Mouse (Mus musculus) limb, embryonic 11.5 days (tissue): Measurements from ENCODE around the gene Mum1. TPM values are rescaled to one million over a fixed set of nuclear protein-coding genes. Genes with fewer than 3 reads are reported as not detected.
A peak's percentile ranks its signal among the peaks of the same experiment; 100 is the strongest.

ENCODE experiments used
- ATAC-seq: fragments of 200-750 bp; cut with Nextera tagmentation; 2 replicates; pipeline ENCODE4 v1.8.0; 2017; ENCODE audit warnings: low read depth; ENCODE audit not compliant: insufficient number of reproducible peaks, low FRiP score, low TSS enrichment
- DNase-seq: peaks from one replicate; pipeline ENCODE4 v3.0.0-alpha.2; 2015; ENCODE audit warnings: low spot score
- H3K27ac ChIP-seq: fragments of 300-500 bp; sonication (generic); replicated peaks from 2 replicates; pipeline ENCODE4 v1.5.1; 2014; ENCODE audit warnings: low read depth, mild to moderate bottlenecking, low read length
- H3K27me3 ChIP-seq: fragments of 300-500 bp; sonication (generic); 2 replicates; pipeline ENCODE4 v1.6.1; 2014; ENCODE audit warnings: mild to moderate bottlenecking, low read length, mixed read lengths; ENCODE audit not compliant: control insufficient read depth, insufficient read depth
- H3K36me3 ChIP-seq: fragments of 300-500 bp; sonication (generic); 2 replicates; pipeline ENCODE4 v1.6.1; 2014; ENCODE audit warnings: mild to moderate bottlenecking, low read length, moderate library complexity, mixed read lengths; ENCODE audit not compliant: control insufficient read depth, insufficient read depth
- H3K4me1 ChIP-seq: fragments of 300-500 bp; sonication (generic); 2 replicates; pipeline ENCODE4 v1.6.1; 2014; ENCODE audit warnings: low read length, mixed read lengths; ENCODE audit not compliant: control insufficient read depth, insufficient read depth
- H3K4me2 ChIP-seq: fragments of 300-500 bp; sonication (generic); 2 replicates; pipeline ENCODE4 v1.6.1; 2014; ENCODE audit warnings: low read depth, mild to moderate bottlenecking, moderate library complexity; ENCODE audit not compliant: severe bottlenecking
- H3K4me3 ChIP-seq: fragments of 300-500 bp; sonication (generic); 2 replicates; pipeline ENCODE4 v1.5.1; 2014; ENCODE audit warnings: low read depth, low read length
- H3K9ac ChIP-seq: fragments of 300-500 bp; sonication (generic); 2 replicates; pipeline ENCODE4 v1.6.1; 2014; ENCODE audit warnings: mild to moderate bottlenecking, low read length
- H3K9me3 ChIP-seq: fragments of 300-500 bp; sonication (generic); 2 replicates; pipeline ENCODE4 v1.6.1; 2016; ENCODE audit warnings: low read length; ENCODE audit not compliant: control insufficient read depth
- WGBS: fragments of 180-500 bp; shearing (Covaris S2); extraction: QIAGEN DNeasy Blood & Tissue Kit; methylation state at CpG from one replicate; pipeline ENCODE4 v1.1.7; 2014; 5-methylcytosine and 5-hydroxymethylcytosine counted together
- microRNA-seq: library from miRNA; unstranded; fragments of <30 nt; microRNA quantifications from one replicate; pipeline ENCODE4, GENCODE M21; 2016
- polyA plus RNA-seq: library from polyadenylated mRNA; unstranded; fragments of >200 nt; fragmentation: Nextera tagmentation; extraction: Ambion mirVana; gene quantifications from 2 replicates; pipeline ENCODE4 v1.2.1, GENCODE M21; 2014

Mum1 gene
- polyA plus RNA-seq, 1 experiment from 2014 or later: 87.1 TPM

DNA sequence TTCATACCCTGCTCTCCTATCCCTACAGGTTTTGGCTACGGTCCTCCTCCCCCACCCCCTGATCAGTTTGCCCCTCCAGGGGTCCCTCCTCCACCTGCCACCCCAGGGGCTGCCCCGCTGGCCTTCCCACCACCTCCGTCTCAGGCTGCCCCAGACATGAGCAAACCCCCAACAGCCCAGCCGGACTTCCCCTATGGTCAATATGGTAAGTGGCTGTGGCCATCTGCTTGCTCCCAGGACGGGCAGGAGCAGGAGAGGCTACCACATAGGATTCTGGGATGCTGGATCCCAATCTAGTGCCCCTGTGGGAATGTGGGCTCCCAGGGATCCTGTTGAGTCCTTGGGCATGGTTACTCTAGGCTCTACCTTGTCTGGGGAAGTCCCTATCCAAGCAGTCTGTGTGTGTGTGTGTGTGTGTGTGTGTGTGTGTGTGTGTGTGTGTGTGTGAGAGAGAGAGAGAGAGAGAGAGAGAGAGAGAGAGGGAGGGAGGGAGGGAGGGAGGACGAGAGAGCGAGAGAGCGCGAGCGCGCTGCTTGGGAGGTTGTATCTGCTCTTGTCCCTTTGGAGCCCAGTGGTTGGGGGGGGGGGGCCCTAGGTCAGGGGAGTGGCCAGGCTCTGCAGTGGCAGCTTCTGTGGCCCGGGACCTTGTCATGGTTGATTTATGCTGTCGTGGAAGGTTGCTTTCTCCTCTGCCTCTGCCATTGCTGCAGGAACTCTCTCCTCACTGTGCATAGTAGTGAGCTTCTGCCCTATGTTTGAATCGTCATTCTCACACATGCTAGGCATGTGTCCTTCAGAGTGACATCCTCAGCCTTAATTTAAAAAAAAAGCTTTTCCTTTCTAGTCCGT, 59.2 kb downstream of the Mum1 start:
- peaks cover 31% of the 10 kb centered on the region for H3K36me3 ChIP-seq
- DNase-seq (no peak), ATAC-seq (no peak)
- H3K9me3 ChIP-seq: no peaks in the 10 kb centered on the region
- 83% methylated on average over 13 of the region's 15 CpGs for WGBS
- H3K27ac ChIP-seq: no peak overlapping the region
- no peak overlapping the region for H3K4me3 ChIP-seq
- no peaks in the 10 kb centered on the region for H3K4me1 ChIP-seq
- no peak overlapping the region for H3K9ac ChIP-seq
- H3K4me2 ChIP-seq: no peak overlapping the region
- no peaks in the 10 kb centered on the region for H3K27me3 ChIP-seq

DNA sequence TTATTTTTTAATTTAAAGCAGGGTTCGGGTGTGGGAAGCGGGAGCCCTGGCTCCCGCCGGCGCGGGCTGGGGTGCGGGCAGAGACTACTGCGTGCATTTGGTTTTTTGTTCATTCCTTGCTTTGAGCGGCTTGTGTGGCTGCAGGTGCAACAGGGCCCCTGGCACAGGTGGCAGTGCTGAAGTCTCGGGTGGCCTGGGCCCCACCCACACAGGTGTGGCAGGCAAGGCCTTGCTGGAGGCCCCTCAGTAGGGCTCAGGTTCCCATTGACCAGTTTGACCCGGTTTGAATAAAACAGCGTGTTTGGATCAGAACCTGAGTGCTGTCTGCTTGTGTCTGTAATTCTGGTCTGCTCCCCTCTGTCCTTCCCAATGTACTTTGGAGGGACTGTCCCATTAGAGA, 61.9 kb downstream of the Mum1 start:
- H3K27me3 ChIP-seq: no peaks in the 10 kb centered on the region
- ATAC-seq (no peak), DNase-seq (no peak)
- no peak overlapping the region for H3K4me3 ChIP-seq
- H3K9me3 ChIP-seq: no peaks in the 10 kb centered on the region
- WGBS: 96% methylated on average over 12 of the region's 12 CpGs
- no peak overlapping the region for H3K27ac ChIP-seq
- H3K4me2 ChIP-seq: no peak overlapping the region
- H3K4me1 ChIP-seq: peaks cover 6% of the 10 kb centered on the region
- H3K36me3 ChIP-seq: peaks cover 23% of the 10 kb centered on the region
- H3K9ac ChIP-seq: no peak overlapping the region

- no peak for DNase-seq
- Histone ChIP-seq H3K4me1 (peaks cover 11% of the 10 kb centered on the region), H3K9me3 (no peaks in the 10 kb centered on the region), H3K36me3 (peaks cover 23% of the 10 kb centered on the region), H3K4me2 (no peak overlapping the region), H3K4me3 (no peak overlapping the region), H3K27ac (no peak overlapping the region), H3K9ac (no peak overlapping the region; the same call in 1 of the 2 replicates), H3K27me3 (no peaks in the 10 kb centered on the region)
- no peak for ATAC-seq
- 70% methylated on average over 8 of the region's 8 CpGs for WGBS
These were observed 62.4 kb downstream of the Mum1 start for GRCm38 (mm10) chr10:80288657-80289056.

DNA sequence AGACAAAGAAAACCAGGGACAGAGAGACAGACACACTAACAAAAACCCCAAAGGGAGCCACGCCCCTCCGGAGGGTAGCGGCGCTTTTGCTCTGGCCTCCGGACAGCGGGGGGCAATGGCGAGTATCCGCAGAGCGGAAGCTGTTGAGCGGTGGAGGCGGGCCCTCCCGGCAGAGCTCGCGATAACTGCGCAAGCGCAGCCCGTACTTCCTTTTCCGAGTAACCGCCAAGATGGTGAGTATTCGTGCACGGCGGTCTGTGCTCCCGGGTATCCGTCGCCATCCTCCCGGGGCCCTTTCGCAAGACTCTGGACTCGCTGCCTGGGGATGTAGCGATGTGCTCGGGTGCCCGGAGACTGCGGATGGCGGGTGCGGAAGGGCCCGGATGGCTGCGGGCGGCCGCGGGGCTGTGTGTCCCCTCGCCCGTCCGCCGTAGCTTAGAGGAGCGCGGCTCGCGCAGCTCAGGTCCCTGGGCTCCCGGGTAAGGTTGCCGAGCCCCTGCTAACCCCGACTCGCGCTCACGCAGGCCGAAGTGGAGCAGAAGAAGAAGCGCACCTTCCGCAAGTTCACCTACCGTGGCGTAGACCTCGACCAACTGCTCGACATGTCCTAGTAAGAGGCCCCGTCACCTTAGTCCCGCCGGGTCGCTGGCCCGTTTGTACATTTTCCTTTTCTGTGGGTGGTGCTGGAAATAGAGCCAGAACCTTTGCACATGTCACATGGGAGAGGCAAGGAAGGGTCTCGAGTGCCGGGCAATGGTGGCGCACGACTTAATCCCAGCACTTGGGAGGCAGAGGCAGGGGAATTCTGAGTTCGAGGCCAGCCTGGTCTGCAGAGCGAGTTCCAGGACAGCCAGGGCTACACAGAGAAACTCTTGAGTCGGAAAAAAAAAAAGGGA, 66.3 kb downstream of the Mum1 start, which contains the start of gene Rps15:
Gene Rps15, plus strand, starts transcription at position 203 of the 896 bp plus-strand sequence.
- H3K4me1 ChIP-seq: peaks cover 29% of the 10 kb centered on the region
- ATAC-seq (peak; percentile 73), DNase-seq (peak; percentile 96)

DNA sequence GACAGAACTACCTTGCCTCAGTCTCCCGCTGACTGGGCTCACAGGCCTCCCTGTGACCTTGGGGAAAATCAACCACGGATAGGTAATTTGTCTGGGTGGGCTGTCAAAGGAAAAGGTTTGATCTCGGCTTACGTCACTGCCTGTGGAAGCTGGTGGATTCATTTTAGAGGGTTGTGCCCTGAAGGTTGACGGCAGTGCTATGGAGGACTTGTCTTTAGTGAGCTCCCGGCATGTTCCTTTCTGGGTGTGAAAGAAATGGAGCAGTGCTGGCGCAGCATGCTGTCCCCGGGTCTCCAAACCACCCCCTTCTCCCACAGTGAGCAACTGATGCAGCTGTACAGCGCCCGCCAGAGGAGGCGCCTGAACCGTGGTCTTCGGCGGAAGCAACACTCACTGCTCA, 67.1 kb downstream of the Mum1 start:
- ATAC-seq (no peak), DNase-seq (no peak)
- Histone ChIP-seq H3K9me3 (no peaks in the 10 kb centered on the region), H3K4me1 (peaks cover 29% of the 10 kb centered on the region), H3K27me3 (peaks cover 6% of the 10 kb centered on the region), H3K27ac (peak overlapping the region; percentile 94), H3K4me3 (peak overlapping the region; percentile 98), H3K36me3 (peaks cover 16% of the 10 kb centered on the region; the same call in 1 of the 2 replicates), H3K9ac (peak overlapping the region; percentile 99), H3K4me2 (peak overlapping the region; percentile 99)
- WGBS: 29% methylated on average over 14 of the region's 14 CpGs

More for the DNA sequence above, 66.3 kb downstream of the Mum1 start, which contains the start of gene Rps15:
- H3K27me3 ChIP-seq: no peaks in the 10 kb centered on the region; the same call in 1 of the 2 replicates
- H3K9ac ChIP-seq: peak within 1 kb of the TSS; percentile 99
- no peaks in the 10 kb centered on the region for H3K9me3 ChIP-seq
- peaks cover 16% of the 10 kb centered on the region; the same call in 1 of the 2 replicates for H3K36me3 ChIP-seq
- peak within 1 kb of the TSS; percentile 98 for H3K4me3 ChIP-seq
- WGBS: under 1% methylated on average over 69 of the region's 72 CpGs
- H3K27ac ChIP-seq: peak within 1 kb of the TSS; percentile 94
- H3K4me2 ChIP-seq: peak within 1 kb of the TSS; percentile 99

Small RNA genes within 50 kb of the gene (microRNA-seq; reads per million reads assigned to microRNA genes)
- gene Mir6911: 0.92 reads per million

Other genes with a start within 250 kb of the Mum1 start
- 15.7 and 15.9 TPM in 2 replicates for gene Tmem259, start 242.1 kb upstream of the Mum1 start, polyA plus RNA-seq
- gene Cnn2, start 237.8 kb upstream of the Mum1 start, polyA plus RNA-seq: 250 and 255 TPM in 2 replicates
- 1.3 and 1.4 TPM in 2 replicates for gene Abca7, start 229.9 kb upstream of the Mum1 start, polyA plus RNA-seq
- gene Arhgap45, start 209.8 kb upstream of the Mum1 start, polyA plus RNA-seq: 8.5 and 10.8 TPM in 2 replicates
- 294 and 308 TPM in 2 replicates for gene Polr2e, start 186.6 kb upstream of the Mum1 start, polyA plus RNA-seq
- 475 and 534 TPM in 2 replicates for gene Gpx4, start 179.3 kb upstream of the Mum1 start, polyA plus RNA-seq
- 8.1 and 10.8 TPM in 2 replicates for gene Sbno2, start 120.9 kb upstream of the Mum1 start, polyA plus RNA-seq
- 23.6 and 27.1 TPM in 2 replicates for gene Stk11, start 110.6 kb upstream of the Mum1 start, polyA plus RNA-seq
- gene Atp5d, start 87.8 kb upstream of the Mum1 start, polyA plus RNA-seq: 416 and 426 TPM in 2 replicates
- 4.7 and 6.5 TPM in 2 replicates for gene Cbarp, start 85.6 kb upstream of the Mum1 start, polyA plus RNA-seq
- gene Midn, start 78.2 kb upstream of the Mum1 start, polyA plus RNA-seq: 59.3 and 60.9 TPM in 2 replicates
- gene Cirbp, start 60.4 kb upstream of the Mum1 start, polyA plus RNA-seq: 67.9 and 68.1 TPM in 2 replicates
- 5.9 and 7.2 TPM in 2 replicates for gene 1600002K03Rik, start 53.5 kb upstream of the Mum1 start, polyA plus RNA-seq
- 51.3 and 54.8 TPM in 2 replicates for gene Efna2, start 47.0 kb upstream of the Mum1 start, polyA plus RNA-seq
- 266 and 281 TPM in 2 replicates for gene Ndufs7, start 22.7 kb downstream of the Mum1 start, polyA plus RNA-seq
- gene Gamt, start 34.6 kb downstream of the Mum1 start, polyA plus RNA-seq: 18.9 and 20.1 TPM in 2 replicates
- 51.7 and 55.6 TPM in 2 replicates for gene Dazap1, start 35.1 kb downstream of the Mum1 start, polyA plus RNA-seq
- gene Rps15, start 66.0 kb downstream of the Mum1 start, polyA plus RNA-seq: 1,071 TPM in 2 replicates
- 4.5 and 5.0 TPM in 2 replicates for gene Apc2, start 69.5 kb downstream of the Mum1 start, polyA plus RNA-seq
- 38.1 and 45.0 TPM in 2 replicates for gene 2310011J03Rik, start 94.1 kb downstream of the Mum1 start, polyA plus RNA-seq
- gene Pcsk4, start 103.1 kb downstream of the Mum1 start, polyA plus RNA-seq: 4.4 and 5.3 TPM in 2 replicates
- 5.2 and 7.2 TPM in 2 replicates for gene Reep6, start 103.5 kb downstream of the Mum1 start, polyA plus RNA-seq
- 0.28 and 0.41 TPM in 2 replicates for gene Adamtsl5, start 122.0 kb downstream of the Mum1 start, polyA plus RNA-seq
- gene Plk5, start 130.0 kb downstream of the Mum1 start, polyA plus RNA-seq: 0.49 and 0.61 TPM in 2 replicates
- 9.8 and 10.4 TPM in 2 replicates for gene Mex3d, start 161.2 kb downstream of the Mum1 start, polyA plus RNA-seq
- gene Mbd3, start 173.1 kb downstream of the Mum1 start, polyA plus RNA-seq: 302 and 337 TPM in 2 replicates
- gene Uqcr11, start 180.4 kb downstream of the Mum1 start, polyA plus RNA-seq: 527 and 533 TPM in 2 replicates
- 232 and 248 TPM in 2 replicates for gene Tcf3, start 207.2 kb downstream of the Mum1 start, polyA plus RNA-seq